Mouse (Mus musculus) ES-E14 (cell line): ENCODE results near the gene 1700025C18Rik. TPM values are rescaled to one million over a fixed set of nuclear protein-coding genes. Genes with fewer than 3 reads are reported as not detected.

Experiments used
- DNase-seq: peaks from one replicate; pipeline ENCODE4 v3.0.0-alpha.2; 2013; ENCODE audit warnings: low read depth, low spot score
- H3K27ac ChIP-seq: 2 replicates; pipeline ENCODE4 v1.5.1; 2012; ENCODE audit warnings: low read depth, mild to moderate bottlenecking, low read length, moderate library complexity, mixed read lengths; ENCODE audit not compliant: poor library complexity, insufficient read depth, severe bottlenecking
- H3K36me3 ChIP-seq: 2 replicates; pipeline ENCODE4 v1.6.1; 2012; ENCODE audit warnings: mild to moderate bottlenecking, low read length, moderate library complexity, mixed read lengths; ENCODE audit not compliant: control insufficient read depth, poor library complexity, insufficient read depth, severe bottlenecking
- H3K4me1 ChIP-seq, 2 experiments: fragments of 150-350 bp in 1 of 2; sonication (generic) in 1 of 2; 2 replicates each; pipeline ENCODE4 v1.6.1; 2012; ENCODE audit warnings: low read length in 2 of 2, mild to moderate bottlenecking in 1 of 2, mixed read lengths in 1 of 2; ENCODE audit not compliant: control insufficient read depth in 2 of 2, insufficient read depth in 2 of 2, poor library complexity in 1 of 2
- H3K4me3 ChIP-seq, 2 experiments: fragments of 150-350 bp in 1 of 2; sonication (generic) in 1 of 2; 2 replicates each; pipeline ENCODE4 v1.5.1; 2012; ENCODE audit warnings: low read length in 2 of 2, low read depth in 1 of 2, mild to moderate bottlenecking in 1 of 2, mixed read lengths in 1 of 2; ENCODE audit not compliant: insufficient read depth in 1 of 2, poor library complexity in 1 of 2, severe bottlenecking in 1 of 2
- H3K9ac ChIP-seq: 2 replicates; pipeline ENCODE4 v1.6.1; 2012; ENCODE audit warnings: low read depth, mild to moderate bottlenecking, low read length, mixed read lengths; ENCODE audit not compliant: poor library complexity, insufficient read depth, severe bottlenecking
- H3K9me3 ChIP-seq: fragments of 150-350 bp; sonication (generic); 2 replicates; pipeline ENCODE4 v1.6.1; 2012; ENCODE audit warnings: low read depth, mild to moderate bottlenecking, low read length; ENCODE audit not compliant: control insufficient read depth, insufficient read depth
- CHD2 ChIP-seq: IDR thresholded peaks from 2 replicates; pipeline ENCODE4 v1.6.1; 2014; ENCODE audit warnings: mild to moderate bottlenecking, low read depth, low read length, inconsistent platforms
- HCFC1 ChIP-seq: IDR thresholded peaks from 2 replicates; pipeline ENCODE4 v1.6.1; 2012; ENCODE audit warnings: low read length, inconsistent platforms, borderline replicate concordance; ENCODE audit not compliant: insufficient read depth
- MAFK ChIP-seq: IDR thresholded peaks from 2 replicates; pipeline ENCODE4 v1.6.1; 2014; ENCODE audit warnings: mild to moderate bottlenecking, low read depth, low read length, inconsistent platforms; ENCODE audit not compliant: insufficient read depth
- ZC3H11A ChIP-seq: IDR thresholded peaks from 2 replicates; pipeline ENCODE4 v1.6.1; 2012; ENCODE audit warnings: low read depth, mild to moderate bottlenecking, inconsistent platforms, low read length, borderline replicate concordance
- ZNF384 ChIP-seq: IDR thresholded peaks from 2 replicates; pipeline ENCODE4 v1.6.1; 2012; ENCODE audit warnings: low read depth, low read length, inconsistent platforms
- in situ Hi-C, 2 experiments: fragments of 600-800 bp; cut with MboI; formaldehyde crosslinking; loops; one replicate each; pipeline ENCODE4 v1.15.1; 2025; ENCODE audit warnings: low sequenced_read_pairs in 2 of 2, inconsistent platforms in 1 of 2; ENCODE audit not compliant: unreplicated experiment in 2 of 2
- total RNA-seq: library from RNA; depleted of rRNA; stranded (reverse); fragments of 300-350 nt; gene quantifications from 2 replicates; pipeline ENCODE4 v1.2.3, GENCODE M21; 2012

Gene 1700025C18Rik
- total RNA-seq, 1 experiment: not detected

DNA sequence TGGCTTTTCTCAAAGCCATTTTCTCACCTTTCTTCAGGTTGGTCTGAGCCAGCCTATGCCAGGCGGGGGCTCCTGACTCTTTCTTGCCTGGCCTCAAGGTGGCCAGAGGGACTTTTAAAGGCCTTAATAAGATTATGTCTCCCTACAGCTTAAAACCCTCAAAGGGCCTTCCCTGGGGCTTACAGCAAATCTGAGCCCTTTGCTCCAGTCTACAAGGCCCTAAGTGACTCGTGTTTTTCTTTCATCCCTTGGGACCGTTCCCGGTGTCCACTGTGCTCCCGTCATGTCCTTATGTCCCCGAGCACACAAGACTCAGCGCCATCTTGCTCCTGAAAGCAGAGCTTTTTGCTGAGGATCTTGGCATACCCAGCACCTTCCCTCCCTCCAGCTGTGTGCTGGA, 9.3 kb downstream of the 1700025C18Rik start:
- in situ Hi-C loops: no loop called here
- no peak overlapping the region for H3K27ac ChIP-seq
- H3K9ac ChIP-seq: no peak overlapping the region
- TF ChIP-seq ZC3H11A (no peak), MAFK (no peak), CHD2 (no peak), HCFC1 (no peak), ZNF384 (no peak)
- no peak for DNase-seq
- H3K9me3 ChIP-seq: no peaks in the 10 kb centered on the region
- H3K4me1 ChIP-seq: no peaks in the 10 kb centered on the region; a peak in 1 of 4 replicates
- H3K4me3 ChIP-seq: no peak overlapping the region
- no peaks in the 10 kb centered on the region for H3K36me3 ChIP-seq

- H3K9me3 ChIP-seq: no peaks in the 10 kb centered on the region
- DNase-seq: no peak
- peaks cover 0 to 3% of the 10 kb centered on the region in 2 experiments; a peak in 1 of 4 replicates for H3K4me1 ChIP-seq
- H3K9ac ChIP-seq: no peak overlapping the region
- no peak overlapping the region for H3K4me3 ChIP-seq
- no peaks in the 10 kb centered on the region for H3K36me3 ChIP-seq
- TF ChIP-seq HCFC1: no peak
- in situ Hi-C loops: no loop called here
- H3K27ac ChIP-seq: no peak overlapping the region
Measured at GRCm38 (mm10) chr2:165080657-165081056, 9.9 kb downstream of the 1700025C18Rik start.

- TF ChIP-seq MAFK: no peak
- TF ChIP-seq ZNF384: no peak
- no peak for TF ChIP-seq CHD2
- TF ChIP-seq HCFC1: no peak
- TF ChIP-seq ZC3H11A: no peak
- no peak overlapping the region for H3K9ac ChIP-seq
- in situ Hi-C loops: loop anchor here (5.0 to 10.0 kb wide), 3 partner anchors 206 to 284 kb away; partner anchors contain the start of gene Slc35c2 (in 1 of the 2)
- no peak overlapping the region for H3K4me3 ChIP-seq
- no peak for DNase-seq
- no peaks in the 10 kb centered on the region for H3K36me3 ChIP-seq
- peaks cover 0 to 14% of the 10 kb centered on the region in 2 experiments; a peak in 1 of 4 replicates for H3K4me1 ChIP-seq
- no peaks in the 10 kb centered on the region for H3K9me3 ChIP-seq
- no peak overlapping the region for H3K27ac ChIP-seq
Measured at GRCm38 (mm10) chr2:165078605-165079004, 11.9 kb downstream of the 1700025C18Rik start.

DNA sequence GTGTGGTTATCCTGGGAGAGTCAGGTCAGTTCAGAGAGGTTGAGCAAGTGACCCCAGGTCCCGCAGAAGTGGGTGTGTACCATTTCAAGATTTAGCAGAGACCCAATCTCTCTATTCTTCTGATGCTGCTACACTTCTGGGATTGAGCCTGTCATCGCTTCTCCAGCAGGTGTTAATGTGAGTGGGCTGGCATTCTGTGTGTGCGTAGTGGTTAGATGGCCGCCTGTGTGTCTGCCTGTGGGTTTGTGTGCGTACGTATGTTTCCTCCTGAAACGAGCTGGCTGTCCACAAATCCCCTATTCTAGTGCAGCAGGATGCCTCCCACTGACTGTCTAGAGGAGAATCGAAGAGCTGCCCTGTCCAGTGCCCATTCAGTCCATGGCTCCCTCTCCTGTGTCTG, 12.5 kb downstream of the 1700025C18Rik start:
- in situ Hi-C loops: loop anchor here (5.0 to 10.0 kb wide), 3 partner anchors 207 to 284 kb away; partner anchors contain the start of gene Slc35c2 (in 1 of the 2)
- Histone ChIP-seq H3K9ac (no peak overlapping the region), H3K27ac (no peak overlapping the region), H3K4me3 (no peak overlapping the region), H3K4me1 (peaks cover 0 to 14% of the 10 kb centered on the region in 2 experiments; a peak in 1 of 4 replicates), H3K36me3 (no peaks in the 10 kb centered on the region), H3K9me3 (no peaks in the 10 kb centered on the region)
- TF ChIP-seq MAFK: no peak
- no peak for TF ChIP-seq ZNF384
- TF ChIP-seq CHD2: no peak
- TF ChIP-seq HCFC1: no peak
- no peak for DNase-seq

DNA sequence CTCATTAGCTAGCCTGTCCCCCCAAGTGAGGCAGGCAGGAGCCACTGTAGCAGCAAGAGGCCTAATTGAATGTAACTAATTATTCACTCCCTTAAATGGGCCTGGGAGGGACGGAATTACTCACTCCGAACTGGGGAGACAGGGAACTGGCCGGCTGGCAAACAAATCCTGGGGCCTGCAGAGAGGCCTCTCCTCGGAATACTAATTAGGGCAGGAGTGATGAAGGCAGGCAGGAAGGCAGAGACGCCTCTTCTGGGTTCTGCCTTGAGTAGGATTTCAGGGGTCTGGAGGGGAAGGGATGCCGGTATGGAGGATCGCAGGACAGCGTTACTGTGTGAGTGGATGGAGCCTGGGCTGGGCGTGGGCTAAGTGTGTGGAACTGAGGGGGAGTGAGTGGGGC, 13.5 kb downstream of the 1700025C18Rik start:
- Histone ChIP-seq H3K9ac (no peak overlapping the region), H3K4me3 (no peak overlapping the region), H3K27ac (no peak overlapping the region), H3K9me3 (no peaks in the 10 kb centered on the region), H3K4me1 (peaks cover 0 to 14% of the 10 kb centered on the region in 2 experiments; a peak in 1 of 4 replicates), H3K36me3 (no peaks in the 10 kb centered on the region)
- in situ Hi-C loops: loop anchor here (5.0 to 10.0 kb wide), 3 partner anchors 208 to 285 kb away; partner anchors contain the start of gene Slc35c2 (in 1 of the 2)
- TF ChIP-seq HCFC1: no peak
- no peak for TF ChIP-seq ZNF384
- no peak for TF ChIP-seq MAFK
- TF ChIP-seq ZC3H11A: no peak
- TF ChIP-seq CHD2: no peak
- DNase-seq: no peak
